Mouse (Mus musculus) intestine, postnatal 0 days (tissue): ENCODE measurements at regions not wholly inside any gene's neighbourhood (a gene's known extent, or its start where the extent isn't known, plus 50 kb on each side); places are given as distances from the start of the nearest gene placed in this dataset.

Experiments
- ATAC-seq: fragments of 200-750 bp; cut with Nextera tagmentation; 2 replicates; pipeline ENCODE4 v1.8.0; 2017; ENCODE audit warnings: mild to moderate bottlenecking, moderate TSS enrichment, moderate library complexity
- H3K27ac ChIP-seq: fragments of 300-500 bp; sonication (generic); 2 replicates; pipeline ENCODE4 v1.5.1; 2014; ENCODE audit warnings: mild to moderate bottlenecking, low read depth, low read length, moderate library complexity
- H3K27me3 ChIP-seq: fragments of 300-500 bp; sonication (generic); replicated peaks from 2 replicates; pipeline ENCODE4 v1.6.1; 2014; ENCODE audit warnings: low read length, mixed read lengths; ENCODE audit not compliant: control insufficient read depth, insufficient read depth
- H3K36me3 ChIP-seq: fragments of 300-500 bp; sonication (generic); 2 replicates; pipeline ENCODE4 v1.6.1; 2014; ENCODE audit warnings: mild to moderate bottlenecking, moderate library complexity; ENCODE audit not compliant: control insufficient read depth, insufficient read depth
- H3K4me1 ChIP-seq: fragments of 300-500 bp; sonication (generic); replicated peaks from 2 replicates; pipeline ENCODE4 v1.6.1; 2014; ENCODE audit warnings: antibody characterized with exemption, low read length, mixed read lengths; ENCODE audit not compliant: control insufficient read depth, insufficient read depth
- H3K4me2 ChIP-seq: fragments of 300-500 bp; sonication (generic); replicated peaks from 2 replicates; pipeline ENCODE4 v1.6.1; 2014; ENCODE audit warnings: low read depth, mild to moderate bottlenecking, moderate library complexity
- H3K4me3 ChIP-seq: fragments of 300-500 bp; sonication (generic); 2 replicates; pipeline ENCODE4 v1.5.1; 2014; ENCODE audit warnings: low read depth, low read length
- H3K9ac ChIP-seq: fragments of 300-500 bp; sonication (generic); 2 replicates; pipeline ENCODE4 v1.6.1; 2014; ENCODE audit warnings: mild to moderate bottlenecking, low read depth, low read length
- H3K9me3 ChIP-seq: fragments of 300-500 bp; sonication (generic); 2 replicates; pipeline ENCODE4 v1.6.1; 2016; ENCODE audit warnings: mixed run types; ENCODE audit not compliant: control insufficient read depth
- CTCF ChIP-seq: sonication (generic); IDR thresholded peaks from 2 replicates; pipeline ENCODE4 v1.5.1; 2016; ENCODE audit warnings: low read depth, mild to moderate bottlenecking, control low read depth, antibody characterized with exemption, moderate library complexity
- WGBS: fragments of 180-500 bp; shearing (Covaris S2); extraction: QIAGEN DNeasy Blood & Tissue Kit; methylation state at CpG from one replicate; pipeline ENCODE4 v1.1.7; 2014; 5-methylcytosine and 5-hydroxymethylcytosine counted together

- Histone ChIP-seq H3K9me3 (no peaks in the 10 kb centered on the region), H3K4me2 (no peak overlapping the region), H3K4me1 (no peaks in the 10 kb centered on the region), H3K4me3 (no peak overlapping the region), H3K27me3 (no peaks in the 10 kb centered on the region), H3K9ac (no peak overlapping the region), H3K27ac (no peak overlapping the region), H3K36me3 (no peaks in the 10 kb centered on the region)
- no peak for TF ChIP-seq CTCF
- no peak for ATAC-seq
These were observed 272.1 kb downstream of the Kcns3 start for GRCm38 (mm10) chr12:10878791-10879190.

GRCm38 (mm10) chr12:10874589-10875554 is 276.0 kb downstream of the Kcns3 start:
- Histone ChIP-seq H3K4me1 (no peaks in the 10 kb centered on the region), H3K4me2 (no peak overlapping the region), H3K36me3 (no peaks in the 10 kb centered on the region), H3K9ac (no peak overlapping the region), H3K4me3 (no peak overlapping the region), H3K27me3 (no peaks in the 10 kb centered on the region), H3K9me3 (no peaks in the 10 kb centered on the region), H3K27ac (no peak overlapping the region)
- no peak for TF ChIP-seq CTCF
- 73% methylated on average over 9 of the region's 9 CpGs for WGBS
- ATAC-seq = no peak

GRCm38 (mm10) chr12:10873716-10874401 is 277.0 kb downstream of the Kcns3 start:
- Histone ChIP-seq H3K4me3 (no peak overlapping the region), H3K4me2 (no peak overlapping the region), H3K27ac (no peak overlapping the region), H3K4me1 (no peaks in the 10 kb centered on the region), H3K27me3 (no peaks in the 10 kb centered on the region), H3K36me3 (no peaks in the 10 kb centered on the region), H3K9me3 (no peaks in the 10 kb centered on the region), H3K9ac (no peak overlapping the region)
- WGBS = 83% methylated on average over 4 of the region's 4 CpGs
- ATAC-seq = no peak
- TF ChIP-seq CTCF = no peak

GRCm38 (mm10) chr12:10867674-10868635 is 282.9 kb downstream of the Kcns3 start:
- no peaks in the 10 kb centered on the region for H3K4me1 ChIP-seq
- no peaks in the 10 kb centered on the region for H3K9me3 ChIP-seq
- no peak overlapping the region for H3K4me3 ChIP-seq
- no peak overlapping the region for H3K27ac ChIP-seq
- WGBS = 55% methylated on average over 15 of the region's 15 CpGs
- ATAC-seq = no peak
- H3K4me2 ChIP-seq = no peak overlapping the region
- no peaks in the 10 kb centered on the region for H3K36me3 ChIP-seq
- H3K27me3 ChIP-seq = no peaks in the 10 kb centered on the region
- TF ChIP-seq CTCF = no peak
- no peak overlapping the region for H3K9ac ChIP-seq

- 58% methylated on average over 3 of the region's 3 CpGs for WGBS
- no peak for TF ChIP-seq CTCF
- no peaks in the 10 kb centered on the region for H3K36me3 ChIP-seq
- H3K27me3 ChIP-seq = no peaks in the 10 kb centered on the region
- H3K4me2 ChIP-seq = no peak overlapping the region
- no peaks in the 10 kb centered on the region for H3K9me3 ChIP-seq
- H3K27ac ChIP-seq = no peak overlapping the region
- H3K4me1 ChIP-seq = no peaks in the 10 kb centered on the region
- no peak overlapping the region for H3K4me3 ChIP-seq
- no peak for ATAC-seq
- no peak overlapping the region for H3K9ac ChIP-seq
These were observed 283.8 kb downstream of the Kcns3 start for GRCm38 (mm10) chr12:10866907-10867538.
